Mouse (Mus musculus) kidney, postnatal 0 days (tissue): ENCODE measurements around the gene Rtraf. TPM values are rescaled to one million over a fixed set of nuclear protein-coding genes. Genes with fewer than 3 reads are reported as not detected.

Experiments used
- ATAC-seq: fragments of 200-750 bp; cut with Nextera tagmentation; replicated peaks from 2 replicates; pipeline ENCODE4 v1.8.0; 2017; ENCODE audit warnings: low read depth, moderate number of reproducible peaks, moderate TSS enrichment, moderate library complexity; ENCODE audit not compliant: low FRiP score
- DNase-seq: peaks from one replicate; pipeline ENCODE4 v3.0.0-alpha.2; 2016; ENCODE audit warnings: low spot score
- H3K27ac ChIP-seq: fragments of 300-500 bp; sonication (generic); 2 replicates; pipeline ENCODE4 v1.5.1; 2014; ENCODE audit warnings: mild to moderate bottlenecking
- H3K27me3 ChIP-seq: fragments of 300-500 bp; sonication (generic); 2 replicates; pipeline ENCODE4 v1.6.1; 2014; ENCODE audit warnings: low read length, mixed read lengths; ENCODE audit not compliant: insufficient read depth
- H3K36me3 ChIP-seq: fragments of 300-500 bp; sonication (generic); 2 replicates; pipeline ENCODE4 v1.6.1; 2014; ENCODE audit warnings: low read length, mixed read lengths; ENCODE audit not compliant: insufficient read depth
- H3K4me1 ChIP-seq: fragments of 300-500 bp; sonication (generic); replicated peaks from 2 replicates; pipeline ENCODE4 v1.6.1; 2014; ENCODE audit warnings: antibody characterized with exemption, low read length, mixed read lengths; ENCODE audit not compliant: insufficient read depth
- H3K4me2 ChIP-seq: fragments of 300-500 bp; sonication (generic); 2 replicates; pipeline ENCODE4 v1.6.1; 2014; ENCODE audit warnings: mild to moderate bottlenecking, low read length, moderate library complexity, mixed read lengths
- H3K4me3 ChIP-seq: fragments of 300-500 bp; sonication (generic); replicated peaks from 2 replicates; pipeline ENCODE4 v1.5.1; 2014; ENCODE audit warnings: low read depth, low read length
- H3K9ac ChIP-seq: fragments of 300-500 bp; sonication (generic); 2 replicates; pipeline ENCODE4 v1.6.1; 2014; ENCODE audit warnings: low read depth, low read length
- H3K9me3 ChIP-seq: fragments of 300-500 bp; sonication (generic); replicated peaks from 2 replicates; pipeline ENCODE4 v1.6.1; 2016; ENCODE audit warnings: low read length, inconsistent platforms, mixed read lengths
- CTCF ChIP-seq: IDR thresholded peaks from 2 replicates; pipeline ENCODE4 v1.5.1; 2016; ENCODE audit warnings: antibody characterized with exemption, low read depth, mild to moderate bottlenecking, moderate library complexity
- WGBS: fragments of 180-500 bp; shearing (Covaris S2); extraction: QIAGEN DNeasy Blood & Tissue Kit; methylation state at CpG from one replicate; pipeline ENCODE4 v1.1.7; 2014; 5-methylcytosine and 5-hydroxymethylcytosine counted together
- polyA plus RNA-seq: library from polyadenylated mRNA; unstranded; fragments of >200 nt; fragmentation: Nextera tagmentation; extraction: Ambion mirVana; gene quantifications from 2 replicates; pipeline ENCODE4 v1.2.1, GENCODE M21; 2015

Rtraf gene
- polyA plus RNA-seq, 1 experiment from 2014 or later, result 246 TPM

DNA sequence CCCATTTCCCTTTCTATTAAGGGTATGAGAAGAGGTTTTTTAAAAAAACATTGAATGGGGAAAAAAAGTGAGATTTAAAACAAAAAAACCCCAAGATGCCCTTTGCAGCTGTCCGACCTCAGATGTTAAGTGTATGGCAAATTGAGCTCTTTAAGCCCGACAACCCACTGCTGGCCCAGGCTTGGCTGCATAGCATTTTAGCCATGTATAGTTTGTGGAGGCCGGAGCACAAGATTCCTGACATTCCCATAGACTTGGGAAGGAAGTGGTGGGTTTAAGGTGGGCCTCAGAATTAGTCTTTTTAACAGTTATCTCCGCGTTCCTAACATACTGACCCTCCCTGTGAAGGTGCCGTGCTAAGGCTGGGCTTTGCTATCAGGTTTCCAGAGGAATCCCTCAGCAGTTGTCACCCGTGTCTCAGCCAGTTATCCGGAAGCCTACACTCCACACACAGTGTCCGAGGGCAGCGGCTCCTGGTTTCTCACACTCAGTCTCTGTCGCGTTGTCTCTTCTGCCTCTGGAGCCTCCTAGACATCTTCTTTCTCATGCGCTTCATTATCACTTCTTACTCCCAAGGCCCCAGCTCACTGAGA, 49.5 kb downstream of the Rtraf start:
- Histone ChIP-seq H3K27me3 (no peaks in the 10 kb centered on the region), H3K4me1 (peaks cover 7% of the 10 kb centered on the region; the same call in 1 of the 2 replicates), H3K36me3 (peaks cover 11% of the 10 kb centered on the region; the same call in 1 of the 2 replicates), H3K27ac (no peak overlapping the region), H3K4me3 (no peak overlapping the region), H3K9ac (no peak overlapping the region), H3K4me2 (no peak overlapping the region), H3K9me3 (no peaks in the 10 kb centered on the region)
- DNase-seq, result no peak
- 55% methylated on average over 13 of the region's 13 CpGs for WGBS
- no peak for ATAC-seq
- no peak for TF ChIP-seq CTCF

DNA sequence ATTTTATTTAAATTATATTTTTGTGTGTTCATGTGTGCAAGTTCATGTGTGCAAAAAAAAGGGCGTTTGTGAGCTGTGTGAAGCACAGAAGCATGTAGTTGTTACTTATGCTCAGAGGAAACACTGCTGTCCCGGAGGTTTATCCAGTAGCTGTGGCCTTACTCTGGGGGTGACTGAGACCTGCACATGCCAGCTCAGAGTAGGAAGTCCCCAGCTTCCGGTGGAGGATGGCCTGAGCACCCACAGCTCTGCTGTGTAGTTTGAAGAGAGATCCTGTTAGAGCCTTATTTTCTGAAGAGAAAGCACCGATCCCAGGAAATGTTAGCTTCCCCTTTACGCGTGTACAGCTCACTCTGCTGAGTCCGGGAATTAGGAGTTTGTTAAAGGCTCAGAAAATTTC, 52.5 kb downstream of the Rtraf start:
- DNase-seq (no peak), ATAC-seq (no peak)
- Histone ChIP-seq H3K9me3 (no peaks in the 10 kb centered on the region), H3K27ac (no peak overlapping the region), H3K4me3 (no peak overlapping the region), H3K4me2 (no peak overlapping the region), H3K27me3 (no peaks in the 10 kb centered on the region), H3K9ac (no peak overlapping the region), H3K4me1 (peaks cover 13% of the 10 kb centered on the region; the same call in 1 of the 2 replicates), H3K36me3 (peaks cover 8% of the 10 kb centered on the region; the same call in 1 of the 2 replicates)
- TF ChIP-seq CTCF, result no peak
- WGBS, result 71% methylated on average over 7 of the region's 7 CpGs

DNA sequence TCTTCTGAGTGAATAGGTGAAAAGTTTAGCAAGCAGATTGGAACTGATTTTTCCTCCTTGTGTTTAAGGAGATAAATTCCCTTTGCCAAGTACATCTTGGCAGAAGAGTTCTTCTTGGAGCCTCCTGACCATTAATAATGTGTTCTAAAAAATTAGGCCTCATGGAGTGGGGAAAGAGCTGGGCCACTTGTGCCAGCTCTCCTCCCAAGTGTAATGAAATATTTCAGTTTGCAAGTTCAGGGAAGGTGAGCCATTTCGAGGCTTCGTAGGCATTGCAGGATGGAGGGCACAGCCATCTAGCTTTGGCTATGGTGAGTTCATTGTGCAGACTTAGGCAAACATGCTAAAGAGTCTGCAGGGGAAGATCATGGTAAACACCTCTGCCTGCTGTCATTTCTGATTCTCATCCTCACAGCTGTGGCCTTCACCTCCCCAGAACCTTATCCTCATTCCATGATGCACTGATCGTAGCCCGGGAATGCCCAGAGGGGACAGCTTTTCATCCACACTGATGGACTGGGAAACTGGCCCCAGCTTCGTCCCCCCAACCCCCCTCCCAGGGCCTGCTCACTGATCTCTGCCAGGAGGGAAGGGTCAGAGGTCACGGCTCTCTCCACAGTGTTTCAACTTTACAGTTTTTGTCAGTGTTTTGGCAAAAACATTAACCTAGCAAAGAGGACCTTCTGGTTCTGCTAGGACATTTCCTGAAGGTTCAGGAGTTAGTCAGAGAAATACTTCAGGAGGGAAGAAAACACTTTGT, 54.0 kb downstream of the Rtraf start:
- no peaks in the 10 kb centered on the region for H3K9me3 ChIP-seq
- H3K36me3 ChIP-seq, result peaks cover 8% of the 10 kb centered on the region; the same call in 1 of the 2 replicates
- H3K27ac ChIP-seq, result no peak overlapping the region
- H3K4me1 ChIP-seq, result peaks cover 19% of the 10 kb centered on the region
- H3K4me3 ChIP-seq, result no peak overlapping the region
- H3K27me3 ChIP-seq, result no peaks in the 10 kb centered on the region
- H3K9ac ChIP-seq, result no peak overlapping the region
- ATAC-seq (no peak), DNase-seq (no peak)
- H3K4me2 ChIP-seq, result no peak overlapping the region
- TF ChIP-seq CTCF, result no peak
- WGBS, result 40% methylated on average over 6 of the region's 6 CpGs

GRCm38 (mm10) chr14:19768648-19769047, 55.0 kb downstream of the Rtraf start:
- Histone ChIP-seq H3K36me3 (peaks cover 8% of the 10 kb centered on the region; the same call in 1 of the 2 replicates), H3K9ac (no peak overlapping the region), H3K4me2 (no peak overlapping the region), H3K4me1 (peaks cover 24% of the 10 kb centered on the region), H3K4me3 (no peak overlapping the region), H3K27ac (no peak overlapping the region), H3K27me3 (no peaks in the 10 kb centered on the region), H3K9me3 (no peaks in the 10 kb centered on the region)
- DNase-seq (no peak), ATAC-seq (no peak)
- no peak for TF ChIP-seq CTCF
- WGBS, result 94% methylated on average over 6 of the region's 6 CpGs

- no peak overlapping the region for H3K9ac ChIP-seq
- no peak; the same call in 1 of the 2 replicates for ATAC-seq
- no peak overlapping the region for H3K4me2 ChIP-seq
- no peak for TF ChIP-seq CTCF
- no peak overlapping the region for H3K4me3 ChIP-seq
- peaks cover 8% of the 10 kb centered on the region; the same call in 1 of the 2 replicates for H3K36me3 ChIP-seq
- no peak for DNase-seq
- no peaks in the 10 kb centered on the region for H3K9me3 ChIP-seq
- peaks cover 34% of the 10 kb centered on the region for H3K4me1 ChIP-seq
- no peaks in the 10 kb centered on the region for H3K27me3 ChIP-seq
- WGBS, result 24% methylated on average over 1 of the region's 1 CpGs
- H3K27ac ChIP-seq, result 0 out of 2 replicates have a peak overlapping the region, but pooled peaks have one; percentile 21
Observed at GRCm38 (mm10) chr14:19766380-19766649, 57.3 kb downstream of the Rtraf start.

DNA sequence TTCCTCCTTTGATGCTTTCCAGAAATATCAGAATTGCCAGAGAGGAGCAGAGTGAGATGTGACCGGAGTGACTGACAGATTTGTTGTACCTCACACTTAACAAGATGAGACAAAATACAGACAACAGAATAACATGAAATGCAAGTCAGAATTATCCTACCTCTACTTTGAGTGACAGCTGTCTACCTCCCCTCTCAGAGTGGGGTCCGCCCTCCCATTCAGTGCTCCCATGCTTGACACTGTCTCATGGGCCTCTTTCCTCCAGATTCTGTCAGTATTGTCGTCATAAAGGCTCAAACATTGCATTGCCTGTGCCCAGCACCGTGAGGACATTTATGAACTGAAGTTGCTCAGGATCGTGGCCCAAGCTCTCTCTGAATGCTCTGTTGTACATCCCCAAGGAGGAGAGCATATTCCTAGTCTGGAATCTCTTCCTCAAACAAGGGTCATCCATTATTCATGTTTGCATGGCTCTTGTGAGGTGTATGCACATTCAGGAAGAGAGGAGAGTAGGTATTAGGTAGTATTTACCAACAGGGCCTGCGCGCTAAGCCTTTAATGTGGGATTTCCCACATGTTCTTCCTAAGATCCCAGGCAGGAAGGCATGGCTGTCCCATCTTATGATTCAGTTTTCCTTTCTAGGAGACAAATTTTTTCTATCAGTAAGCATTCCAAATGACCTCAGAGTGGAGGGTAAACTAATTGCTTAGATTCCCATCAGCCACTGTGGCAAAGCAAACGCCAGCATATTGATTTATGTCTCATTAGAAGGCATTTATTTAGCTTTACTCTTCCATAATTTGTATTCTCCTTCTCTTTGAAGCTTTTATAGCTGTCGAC, 57.9 kb downstream of the Rtraf start:
- no peaks in the 10 kb centered on the region for H3K9me3 ChIP-seq
- H3K27me3 ChIP-seq, result no peaks in the 10 kb centered on the region
- ATAC-seq (no peak), DNase-seq (peak; percentile 90)
- H3K36me3 ChIP-seq, result peaks cover 8% of the 10 kb centered on the region; the same call in 1 of the 2 replicates
- no peak overlapping the region for H3K4me2 ChIP-seq
- H3K4me1 ChIP-seq, result peaks cover 37% of the 10 kb centered on the region
- WGBS, result 66% methylated on average over 9 of the region's 9 CpGs
- no peak for TF ChIP-seq CTCF
- H3K4me3 ChIP-seq, result no peak overlapping the region
- 0 out of 2 replicates have a peak overlapping the region, but pooled peaks have one; percentile 21 for H3K27ac ChIP-seq
- H3K9ac ChIP-seq, result no peak overlapping the region
